Mouse (Mus musculus) cortical plate, adult 2 months (tissue): ENCODE data around the gene Fbxl17.

Experiments used
- CTCF ChIP-seq: fragments of 200-500 bp; IDR thresholded peaks from 2 replicates; pipeline ENCODE4 v1.5.1; 2011; ENCODE audit warnings: mild to moderate bottlenecking, control low read depth, low read length; ENCODE audit not compliant: insufficient read depth; ENCODE audit errors: extremely low read depth
- POLR2A ChIP-seq: fragments of 200-500 bp; IDR thresholded peaks from 2 replicates; pipeline ENCODE4 v1.6.1; 2011; ENCODE audit warnings: mild to moderate bottlenecking, low read length, control low read depth; ENCODE audit not compliant: insufficient read depth; ENCODE audit errors: extremely low read depth

- TF ChIP-seq CTCF (no peak), POLR2A (no peak)
Measured at GRCm38 (mm10) chr17:63303862-63304261, 196.0 kb downstream of the Fbxl17 start.
